Mouse (Mus musculus) lung, postnatal 0 days (tissue): Measurements from ENCODE around the gene Zfp503. TPM values are rescaled to one million over a fixed set of nuclear protein-coding genes. Genes with fewer than 3 reads are reported as not detected.
A peak's percentile ranks its signal among the peaks of the same experiment; 100 is the strongest.

Experiments
- ATAC-seq: fragments of 200-750 bp; cut with Nextera tagmentation; 2 replicates; pipeline ENCODE4 v1.8.0; 2017; ENCODE audit warnings: moderate library complexity
- DNase-seq: peaks from one replicate; pipeline ENCODE4 v3.0.0-alpha.2; 2016; ENCODE audit warnings: low spot score
- H3K27ac ChIP-seq: fragments of 300-500 bp; sonication (generic); 2 replicates; pipeline ENCODE4 v1.5.1; 2014; ENCODE audit warnings: antibody characterized with exemption, mild to moderate bottlenecking, low read length, mixed read lengths
- H3K27me3 ChIP-seq: fragments of 300-500 bp; sonication (generic); replicated peaks from 2 replicates; pipeline ENCODE4 v1.6.1; 2014; ENCODE audit warnings: low read length, mixed read lengths; ENCODE audit not compliant: insufficient read depth
- H3K36me3 ChIP-seq: fragments of 300-500 bp; sonication (generic); 2 replicates; pipeline ENCODE4 v1.6.1; 2014; ENCODE audit warnings: low read length, mixed read lengths; ENCODE audit not compliant: insufficient read depth
- H3K4me1 ChIP-seq: fragments of 300-500 bp; sonication (generic); 2 replicates; pipeline ENCODE4 v1.6.1; 2014; ENCODE audit warnings: antibody characterized with exemption, low read depth, low read length, mixed read lengths; ENCODE audit not compliant: insufficient read depth
- H3K4me2 ChIP-seq: fragments of 300-500 bp; sonication (generic); replicated peaks from 2 replicates; pipeline ENCODE4 v1.6.1; 2014; ENCODE audit warnings: low read depth, mild to moderate bottlenecking, low read length, moderate library complexity, mixed read lengths
- H3K4me3 ChIP-seq: fragments of 300-500 bp; sonication (generic); 2 replicates; pipeline ENCODE4 v1.5.1; 2014; ENCODE audit warnings: low read depth, low read length
- H3K9ac ChIP-seq: fragments of 300-500 bp; sonication (generic); replicated peaks from 2 replicates; pipeline ENCODE4 v1.6.1; 2014; ENCODE audit warnings: low read depth, mild to moderate bottlenecking
- H3K9me3 ChIP-seq: fragments of 300-500 bp; sonication (generic); 2 replicates; pipeline ENCODE4 v1.6.1; 2016; ENCODE audit warnings: low read length, mixed read lengths
- CTCF ChIP-seq: IDR thresholded peaks from 2 replicates; pipeline ENCODE4 v1.5.1; 2016; ENCODE audit warnings: antibody characterized with exemption, mild to moderate bottlenecking
- EP300 ChIP-seq: IDR thresholded peaks from 2 replicates; pipeline ENCODE4 v1.6.1; 2016; ENCODE audit warnings: antibody characterized with exemption, mild to moderate bottlenecking, control low read depth
- WGBS: fragments of 180-500 bp; shearing (Covaris S2); extraction: QIAGEN DNeasy Blood & Tissue Kit; methylation state at CpG from one replicate; pipeline ENCODE4 v1.1.7; 2014; 5-methylcytosine and 5-hydroxymethylcytosine counted together
- polyA plus RNA-seq: library from polyadenylated mRNA; unstranded; fragments of >200 nt; fragmentation: Nextera tagmentation; extraction: Ambion mirVana; gene quantifications from 2 replicates; pipeline ENCODE4 v1.2.1, GENCODE M21; 2015

The Zfp503 gene
- polyA plus RNA-seq, 1 experiment from 2014 or later: 16.7 TPM

DNA sequence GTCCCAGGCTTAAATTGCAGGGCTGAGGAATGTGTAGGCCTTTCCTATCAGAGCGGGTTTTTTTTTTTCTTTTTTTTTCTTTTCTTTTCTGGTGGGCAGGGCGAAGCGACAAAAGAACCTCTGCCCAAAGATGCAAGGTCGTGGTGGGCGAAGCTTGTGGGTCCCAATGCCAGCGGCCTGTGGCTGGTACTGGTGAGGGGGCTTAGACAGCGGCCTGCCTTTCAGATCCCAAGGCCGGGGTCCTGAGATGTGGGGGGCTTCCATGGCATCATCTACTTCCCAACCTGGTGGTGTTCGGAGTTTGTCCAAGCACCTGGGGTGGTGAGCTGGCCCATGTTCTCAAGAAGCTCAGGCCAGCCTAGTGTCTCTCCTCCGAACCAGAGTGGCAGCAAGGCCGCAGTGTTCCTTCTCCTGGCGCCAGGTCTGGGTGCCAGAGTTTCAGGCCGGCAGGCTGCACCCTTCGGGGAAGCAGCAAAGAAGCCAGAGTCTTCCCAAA lies 7.3 kb downstream of the Zfp503 start:
- Histone ChIP-seq H3K4me2 (peak overlapping the region; percentile 77), H3K4me3 (peak overlapping the region; percentile 45), H3K27me3 (no peaks in the 10 kb centered on the region), H3K9me3 (no peaks in the 10 kb centered on the region), H3K27ac (peak overlapping the region; percentile 88), H3K36me3 (no peaks in the 10 kb centered on the region), H3K4me1 (peaks cover 9% of the 10 kb centered on the region), H3K9ac (peak overlapping the region; percentile 56; the same call in 1 of the 2 replicates)
- peak; percentile 47 for DNase-seq
- TF ChIP-seq EP300 (no peak), CTCF (no peak)
- no peak for ATAC-seq
- 23% methylated on average over 14 of the region's 14 CpGs for WGBS

DNA sequence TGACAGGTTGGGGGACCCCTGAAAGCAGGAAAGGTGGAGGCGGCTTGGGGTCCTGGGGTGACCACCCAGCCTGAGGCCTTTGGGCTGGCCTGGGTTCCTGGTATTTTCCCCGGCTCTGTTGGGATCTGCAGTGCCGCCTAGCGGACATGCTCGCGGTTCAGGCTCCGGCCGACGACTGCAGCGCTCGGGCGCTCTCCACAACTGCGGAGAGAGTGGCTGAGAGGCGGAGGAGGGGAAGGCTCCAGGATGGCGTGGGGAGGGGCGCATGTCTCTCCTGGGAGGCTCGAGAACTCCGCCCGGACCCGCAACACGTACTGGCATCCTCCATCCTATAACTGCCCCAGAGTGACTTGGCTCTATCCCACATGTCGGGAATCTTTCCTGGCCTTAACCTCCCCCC lies 7.9 kb downstream of the Zfp503 start:
- H3K9me3 ChIP-seq: no peaks in the 10 kb centered on the region
- no peak overlapping the region for H3K9ac ChIP-seq
- peak; percentile 66 for ATAC-seq
- no peaks in the 10 kb centered on the region for H3K27me3 ChIP-seq
- 0 out of 2 replicates have a peak overlapping the region, but pooled peaks have one; percentile 24 for H3K4me3 ChIP-seq
- 0 out of 2 replicates have a peak overlapping the region, but pooled peaks have one; percentile 21 for H3K27ac ChIP-seq
- TF ChIP-seq CTCF (peak; percentile 94), EP300 (no peak)
- peak; percentile 91 for DNase-seq
- H3K4me1 ChIP-seq: peaks cover 9% of the 10 kb centered on the region
- WGBS: 0% methylated on average over 21 of the region's 22 CpGs
- peak overlapping the region; percentile 77 for H3K4me2 ChIP-seq
- no peaks in the 10 kb centered on the region for H3K36me3 ChIP-seq

GRCm38 (mm10) chr14:21968978-21969377 lies 20.4 kb downstream of the Zfp503 start:
- Histone ChIP-seq H3K27me3 (no peaks in the 10 kb centered on the region), H3K4me1 (no peaks in the 10 kb centered on the region), H3K4me2 (no peak overlapping the region), H3K27ac (no peak overlapping the region), H3K36me3 (no peaks in the 10 kb centered on the region), H3K9ac (no peak overlapping the region), H3K4me3 (no peak overlapping the region), H3K9me3 (no peaks in the 10 kb centered on the region)
- WGBS: 28% methylated on average over 4 of the region's 4 CpGs
- peak; percentile 73 for ATAC-seq
- peak; percentile 63 for DNase-seq
- TF ChIP-seq CTCF (peak; percentile 77), EP300 (no peak)

DNA sequence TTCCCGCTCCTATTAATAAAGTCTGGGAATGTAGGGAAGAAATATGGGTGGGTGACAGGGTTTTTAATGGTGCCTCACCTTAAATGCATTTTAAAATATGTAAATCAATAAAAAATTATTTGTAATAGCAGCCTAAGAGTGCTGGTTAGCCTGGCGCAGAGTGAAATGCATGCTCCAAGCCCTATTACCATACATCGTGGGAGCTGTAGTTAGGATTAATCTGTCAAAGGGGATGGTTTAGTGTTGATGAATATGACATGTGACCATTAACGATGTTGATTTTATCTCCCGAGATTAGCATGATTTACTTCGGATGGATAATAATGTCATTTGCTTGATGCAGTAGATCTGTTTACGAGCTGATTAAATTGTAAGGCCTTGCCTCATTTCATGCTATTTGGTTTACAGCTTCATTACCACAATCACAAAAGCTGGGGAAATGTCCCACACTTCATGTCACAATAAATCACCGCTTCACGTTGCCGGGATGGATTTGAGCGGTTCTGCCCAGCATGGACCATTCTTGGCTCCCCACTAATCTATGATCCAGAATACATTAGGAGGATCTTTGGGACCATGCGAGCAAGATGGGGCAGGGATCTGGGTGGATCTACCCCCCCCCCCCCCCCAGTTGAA lies 21.9 kb downstream of the Zfp503 start:
- ATAC-seq: no peak
- Histone ChIP-seq H3K9ac (no peak overlapping the region), H3K4me2 (no peak overlapping the region), H3K36me3 (no peaks in the 10 kb centered on the region), H3K4me1 (no peaks in the 10 kb centered on the region), H3K4me3 (no peak overlapping the region), H3K27ac (no peak overlapping the region), H3K27me3 (no peaks in the 10 kb centered on the region), H3K9me3 (no peaks in the 10 kb centered on the region)
- 75% methylated on average over 12 of the region's 12 CpGs for WGBS
- no peak for TF ChIP-seq EP300
- TF ChIP-seq CTCF: no peak
- no peak for DNase-seq

DNA sequence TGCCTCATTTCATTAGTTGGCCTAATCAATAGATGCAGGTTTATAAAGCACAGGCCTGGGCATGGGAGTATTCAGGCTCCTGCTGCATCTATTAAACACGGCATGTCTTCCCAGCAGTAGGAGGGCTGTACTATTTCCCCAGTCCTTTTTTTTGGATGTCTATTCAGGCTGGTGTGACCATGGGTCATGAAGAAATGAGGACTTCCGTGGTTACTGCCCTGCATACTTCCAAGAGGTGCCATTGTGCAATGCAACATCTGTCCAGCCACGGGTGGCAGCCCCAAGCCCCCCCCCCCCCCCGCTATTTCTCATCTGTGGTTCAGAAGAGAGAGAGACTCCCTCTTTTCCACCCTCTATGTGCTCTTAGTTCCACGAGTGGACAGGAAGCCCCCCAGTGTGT lies 23.1 kb downstream of the Zfp503 start:
- Histone ChIP-seq H3K9ac (no peak overlapping the region), H3K4me1 (no peaks in the 10 kb centered on the region), H3K4me2 (no peak overlapping the region), H3K4me3 (no peak overlapping the region), H3K27ac (no peak overlapping the region), H3K9me3 (no peaks in the 10 kb centered on the region), H3K27me3 (no peaks in the 10 kb centered on the region), H3K36me3 (no peaks in the 10 kb centered on the region)
- WGBS: 44% methylated on average over 5 of the region's 5 CpGs
- TF ChIP-seq EP300 (no peak), CTCF (no peak)
- DNase-seq (no peak), ATAC-seq (no peak)

- H3K9me3 ChIP-seq: no peaks in the 10 kb centered on the region
- H3K27me3 ChIP-seq: no peaks in the 10 kb centered on the region
- H3K9ac ChIP-seq: no peak overlapping the region
- 62% methylated on average over 22 of the region's 22 CpGs for WGBS
- no peak overlapping the region for H3K4me2 ChIP-seq
- TF ChIP-seq EP300: no peak
- TF ChIP-seq CTCF: no peak
- no peaks in the 10 kb centered on the region for H3K36me3 ChIP-seq
- H3K4me3 ChIP-seq: no peak overlapping the region
- H3K4me1 ChIP-seq: no peaks in the 10 kb centered on the region
- H3K27ac ChIP-seq: no peak overlapping the region
- peak; percentile 47 for ATAC-seq
- DNase-seq: no peak
Measured at GRCm38 (mm10) chr14:21962381-21963050, 26.9 kb downstream of the Zfp503 start.
